Mouse (Mus musculus): ENCODE measurements around the gene Hist2h2aa2. TPM values are rescaled to one million over a fixed set of nuclear protein-coding genes. Genes with fewer than 3 reads are reported as not detected.
"Not testable (repeated sequence)": the region's sequence is repeated elsewhere in the genome, so short reads cannot be mapped to it uniquely, and the experiment has no call there.

Gene Hist2h2aa2
- polyA plus RNA-seq, 1 experiment from 2014 or later, result 52.8 TPM

GRCm38 (mm10) chr3:96230404-96230803 lies 9.7 kb downstream of the Hist2h2aa2 start:
- Histone ChIP-seq H3K9me3 (no peaks in the 10 kb centered on the region), H3K4me3 (no peak overlapping the region), H3K4me2 (no peak overlapping the region), H3K27ac (no peak overlapping the region), H3K36me3 (no peaks in the 10 kb centered on the region), H3K4me1 (peaks cover 19% of the 10 kb centered on the region), H3K9ac (no peak overlapping the region), H3K27me3 (no peaks in the 10 kb centered on the region)
- no peak for ATAC-seq (ENCODE audit: insufficient number of reproducible peaks, insufficient read depth, low FRiP score, low TSS enrichment, low read depth)
- WGBS, result 72% methylated on average over 2 of the region's 2 CpGs

DNA sequence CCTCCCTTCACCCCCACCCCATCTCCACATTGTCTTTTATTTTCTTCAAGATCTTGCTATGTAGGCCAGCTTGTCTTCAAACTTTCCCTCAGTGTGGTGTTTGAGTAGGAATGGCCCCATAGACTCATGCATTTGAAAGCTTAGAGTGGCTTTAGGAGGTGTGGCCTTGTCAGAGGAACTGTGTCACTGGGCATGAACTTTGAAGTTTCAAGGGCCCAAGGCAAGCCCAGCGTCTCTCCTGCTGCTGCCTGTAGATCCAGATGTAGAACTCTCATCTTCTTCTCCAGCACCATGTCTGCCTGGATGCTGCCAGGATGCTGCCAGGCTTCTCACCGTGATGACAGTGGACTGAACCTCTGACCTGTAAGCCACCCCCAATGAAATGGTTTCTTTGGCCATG lies 11.2 kb downstream of the Hist2h2aa2 start:
- WGBS, result 71% methylated on average over 2 of the region's 2 CpGs

DNA sequence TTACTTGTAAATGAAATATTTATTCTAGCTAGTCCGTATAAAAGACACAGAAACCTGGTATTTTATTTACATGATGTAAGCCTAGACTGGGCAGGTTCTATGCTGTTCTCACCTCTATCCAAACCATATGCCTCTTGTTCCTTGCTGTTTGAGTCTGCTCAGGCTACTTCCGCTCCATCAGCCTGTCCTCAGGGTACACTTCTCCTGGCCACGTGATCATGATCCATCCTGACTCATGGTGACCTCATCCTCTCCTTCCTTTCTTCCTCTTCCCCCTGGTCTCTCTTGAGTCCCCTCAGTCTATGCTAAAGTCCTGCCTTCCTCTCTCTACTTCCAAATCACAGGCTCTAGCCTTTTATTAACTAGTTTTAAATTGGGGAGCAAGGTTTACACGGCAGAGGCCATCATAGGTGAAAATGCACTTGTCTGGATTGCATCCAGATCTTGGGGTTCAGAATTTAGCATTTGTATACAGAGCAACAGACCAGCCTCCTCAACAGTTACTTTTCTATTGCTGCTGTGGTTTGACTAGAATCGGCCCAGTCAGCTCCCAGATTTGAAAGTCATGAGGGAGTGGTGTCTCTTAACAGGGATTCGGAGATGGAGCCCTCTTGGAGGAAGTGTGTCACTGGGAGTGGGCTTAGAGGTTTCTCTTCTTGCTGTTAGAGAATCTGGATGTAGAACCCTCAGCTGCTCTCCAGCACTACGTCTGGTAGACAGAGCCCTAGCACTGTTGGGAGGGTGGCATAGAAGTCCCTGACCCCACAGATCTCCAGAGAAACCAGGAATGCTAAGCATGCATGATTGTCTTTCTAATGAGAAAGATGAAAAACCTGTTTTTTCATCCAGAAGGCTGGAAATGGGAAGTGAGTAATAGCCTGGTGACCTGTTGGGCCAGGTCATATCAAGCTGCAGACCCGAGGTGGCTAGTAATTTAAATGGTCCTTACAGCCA lies 13.1 kb downstream of the Hist2h2aa2 start:
- H3K4me3 ChIP-seq, result no peak overlapping the region
- peaks cover 36% of the 10 kb centered on the region for H3K4me1 ChIP-seq
- H3K9ac ChIP-seq, result no peak overlapping the region
- no peaks in the 10 kb centered on the region for H3K27me3 ChIP-seq
- no peak overlapping the region for H3K4me2 ChIP-seq
- H3K36me3 ChIP-seq, result no peaks in the 10 kb centered on the region
- no peaks in the 10 kb centered on the region for H3K9me3 ChIP-seq
- ATAC-seq (ENCODE audit: insufficient number of reproducible peaks, insufficient read depth, low FRiP score, low TSS enrichment, low read depth), result no peak
- 60% methylated on average over 8 of the region's 8 CpGs for WGBS
- H3K27ac ChIP-seq, result 0 out of 2 replicates have a peak overlapping the region, but pooled peaks have one; percentile 3

More for the DNA sequence above, 11.2 kb downstream of the Hist2h2aa2 start:
- Histone ChIP-seq H3K9ac (no peak overlapping the region), H3K36me3 (no peaks in the 10 kb centered on the region), H3K4me1 (peaks cover 22% of the 10 kb centered on the region), H3K4me3 (no peak overlapping the region), H3K27me3 (no peaks in the 10 kb centered on the region), H3K9me3 (no peaks in the 10 kb centered on the region), H3K4me2 (no peak overlapping the region), H3K27ac (no peak overlapping the region)
- no peak for ATAC-seq (ENCODE audit: insufficient number of reproducible peaks, insufficient read depth, low FRiP score, low TSS enrichment, low read depth)

GRCm38 (mm10) chr3:96225421-96225820 lies 14.7 kb downstream of the Hist2h2aa2 start:
- no peaks in the 10 kb centered on the region for H3K9me3 ChIP-seq
- H3K4me2 ChIP-seq, result no peak overlapping the region
- H3K27ac ChIP-seq, result no peak overlapping the region
- H3K36me3 ChIP-seq, result no peaks in the 10 kb centered on the region
- peaks cover 43% of the 10 kb centered on the region for H3K4me1 ChIP-seq
- ATAC-seq (ENCODE audit: insufficient number of reproducible peaks, insufficient read depth, low FRiP score, low TSS enrichment, low read depth), result no peak
- no peak overlapping the region for H3K9ac ChIP-seq
- H3K27me3 ChIP-seq, result no peaks in the 10 kb centered on the region
- H3K4me3 ChIP-seq, result no peak overlapping the region
- WGBS, result 16% methylated on average over 2 of the region's 2 CpGs

DNA sequence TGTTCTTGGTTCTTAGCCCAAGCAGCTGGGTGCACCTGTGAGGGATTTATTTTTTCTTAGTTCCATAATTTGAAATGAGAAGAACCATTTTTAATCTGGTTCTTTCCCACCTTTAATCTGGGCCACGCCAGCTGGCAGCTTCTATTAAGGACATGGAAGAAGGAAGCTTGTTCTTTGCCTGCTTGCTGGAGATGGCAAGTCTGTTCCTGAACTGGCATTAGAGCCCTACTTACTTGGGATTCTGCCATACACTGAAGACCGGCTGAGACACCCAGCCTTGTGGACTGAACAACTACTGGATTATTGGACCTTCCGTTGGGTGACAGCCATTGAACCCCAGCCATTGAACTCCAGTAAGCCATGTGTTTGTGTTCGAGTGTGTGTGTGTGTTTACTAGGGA lies 17.3 kb downstream of the Hist2h2aa2 start:
- H3K36me3 ChIP-seq, result no peaks in the 10 kb centered on the region
- no peaks in the 10 kb centered on the region for H3K9me3 ChIP-seq
- no peak overlapping the region for H3K27ac ChIP-seq
- H3K4me3 ChIP-seq, result no peak overlapping the region
- WGBS, result 90% methylated on average over 4 of the region's 4 CpGs
- peak overlapping the region; percentile 86 for H3K4me2 ChIP-seq
- no peaks in the 10 kb centered on the region for H3K27me3 ChIP-seq
- peaks cover 52% of the 10 kb centered on the region for H3K4me1 ChIP-seq
- no peak overlapping the region for H3K9ac ChIP-seq
- no peak for ATAC-seq (ENCODE audit: insufficient number of reproducible peaks, insufficient read depth, low FRiP score, low TSS enrichment, low read depth)

- H3K27me3 ChIP-seq, result no peaks in the 10 kb centered on the region
- H3K27ac ChIP-seq, result peak overlapping the region; percentile 99
- H3K9me3 ChIP-seq, result no peaks in the 10 kb centered on the region
- H3K4me1 ChIP-seq, result peaks cover 45% of the 10 kb centered on the region
- H3K4me3 ChIP-seq, result peak overlapping the region; percentile 62
- no peaks in the 10 kb centered on the region for H3K36me3 ChIP-seq
- H3K4me2 ChIP-seq, result peak overlapping the region; percentile 86
- 17% methylated on average over 9 of the region's 9 CpGs for WGBS
- H3K9ac ChIP-seq, result peak overlapping the region; percentile 91
- ATAC-seq (ENCODE audit: insufficient number of reproducible peaks, insufficient read depth, low FRiP score, low TSS enrichment, low read depth), result no peak
Measured at GRCm38 (mm10) chr3:96221640-96222038, 18.4 kb downstream of the Hist2h2aa2 start.

DNA sequence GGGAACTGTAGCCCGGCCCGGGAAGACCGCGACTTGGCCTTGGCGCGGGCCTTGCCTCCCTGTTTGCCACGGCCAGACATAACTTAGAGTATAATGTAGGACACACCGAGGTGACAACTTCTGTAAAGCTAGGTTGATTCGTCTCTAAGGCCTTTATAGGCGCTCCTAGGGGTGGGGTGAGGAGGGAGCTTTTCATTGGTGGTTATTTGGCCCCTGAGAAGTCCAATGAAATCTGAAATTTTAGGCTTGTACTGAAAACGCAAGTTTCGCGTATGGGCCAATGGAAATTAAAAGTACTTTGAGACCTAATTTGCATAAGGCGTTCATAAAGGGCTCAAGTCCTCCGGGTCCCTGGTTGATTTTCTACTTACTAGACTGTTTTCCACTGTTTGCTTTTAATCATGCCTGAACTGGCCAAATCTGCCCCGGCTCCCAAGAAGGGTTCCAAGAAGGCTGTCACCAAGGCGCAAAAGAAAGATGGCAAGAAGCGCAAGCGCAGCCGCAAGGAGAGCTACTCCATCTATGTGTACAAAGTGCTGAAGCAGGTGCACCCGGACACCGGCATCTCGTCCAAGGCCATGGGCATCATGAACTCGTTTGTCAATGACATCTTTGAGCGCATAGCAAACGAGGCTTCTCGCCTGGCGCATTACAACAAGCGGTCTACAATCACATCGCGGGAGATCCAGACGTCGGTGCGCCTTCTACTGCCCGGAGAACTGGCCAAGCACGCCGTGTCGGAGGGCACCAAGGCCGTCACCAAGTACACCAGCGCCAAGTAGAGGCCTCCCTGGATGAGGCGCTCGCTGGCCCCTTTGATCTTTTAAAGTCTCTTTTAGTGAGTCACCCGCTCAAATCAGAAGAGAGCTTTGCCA lies 19.1 kb downstream of the Hist2h2aa2 start, which contains the start of the genes Hist2h2ac and Hist2h2be:
Hist2h2ac (minus strand) TSS at position 116 of the 875 bp plus-strand sequence.
Hist2h2be (plus strand) TSS at position 355 of the 875 bp plus-strand sequence.
- Histone ChIP-seq H3K27ac (peak within 1 kb of the TSS; percentile 99), H3K4me3 (peak within 1 kb of the TSS; percentile 62), H3K9ac (peak within 1 kb of the TSS; percentile 91), H3K4me1 (peaks cover 39% of the 10 kb centered on the region), H3K9me3 (no peaks in the 10 kb centered on the region), H3K27me3 (no peaks in the 10 kb centered on the region), H3K36me3 (no peaks in the 10 kb centered on the region), H3K4me2 (peak within 1 kb of the TSS; percentile 86)
- WGBS, result 2% methylated on average over 43 of the region's 43 CpGs
- ATAC-seq (ENCODE audit: insufficient number of reproducible peaks, insufficient read depth, low FRiP score, low TSS enrichment, low read depth), result peak; percentile 89

GRCm38 (mm10) chr3:96220131-96220764 lies 19.8 kb downstream of the Hist2h2aa2 start:
- Histone ChIP-seq H3K4me3 (peak overlapping the region; percentile 62), H3K4me2 (peak overlapping the region; percentile 86), H3K27ac (peak overlapping the region; percentile 99), H3K4me1 (peaks cover 32% of the 10 kb centered on the region), H3K9ac (peak overlapping the region; percentile 91)
- H3K27me3 ChIP-seq, H3K9me3 ChIP-seq, H3K36me3 ChIP-seq: not testable (repeated sequence)
- under 1% methylated on average over 39 of the region's 47 CpGs for WGBS
- ATAC-seq (ENCODE audit: insufficient number of reproducible peaks, insufficient read depth, low FRiP score, low TSS enrichment, low read depth), result peak; percentile 7; the same call in 1 of the 2 replicates

DNA sequence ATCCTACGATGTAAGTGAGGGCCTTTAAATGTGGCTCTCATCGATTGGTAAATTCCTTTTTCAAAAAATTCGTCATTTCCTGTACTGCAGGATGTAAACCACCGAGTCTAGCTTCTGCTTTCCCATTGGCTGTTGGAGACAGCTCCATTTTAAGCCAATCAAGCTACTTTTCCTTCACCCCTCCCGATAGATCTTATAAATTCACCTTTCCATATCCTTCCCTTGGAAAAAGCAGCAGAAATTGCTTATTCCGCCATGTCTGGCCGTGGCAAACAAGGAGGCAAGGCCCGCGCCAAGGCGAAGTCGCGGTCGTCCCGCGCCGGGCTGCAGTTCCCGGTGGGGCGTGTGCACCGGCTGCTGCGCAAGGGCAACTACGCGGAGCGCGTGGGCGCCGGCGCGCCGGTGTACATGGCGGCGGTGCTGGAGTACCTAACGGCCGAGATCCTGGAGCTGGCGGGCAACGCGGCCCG lies 20.4 kb downstream of the Hist2h2aa2 start, which contains the start of the genes Bola1 and Hist2h2ab:
Bola1 (minus strand) TSS at position 49 of the 470 bp plus-strand sequence.
Hist2h2ab (plus strand) TSS at position 205 of the 470 bp plus-strand sequence.
- Histone ChIP-seq H3K9ac (peak within 1 kb of the TSS; percentile 91), H3K36me3 (no peaks in the 10 kb centered on the region), H3K4me3 (peak within 1 kb of the TSS; percentile 62), H3K27me3 (no peaks in the 10 kb centered on the region), H3K4me2 (peak within 1 kb of the TSS; percentile 86), H3K9me3 (no peaks in the 10 kb centered on the region), H3K27ac (peak within 1 kb of the TSS; percentile 99), H3K4me1 (peaks cover 31% of the 10 kb centered on the region)
- peak; percentile 85 for ATAC-seq (ENCODE audit: insufficient number of reproducible peaks, insufficient read depth, low FRiP score, low TSS enrichment, low read depth)
- WGBS, result under 1% methylated on average over 37 of the region's 37 CpGs

DNA sequence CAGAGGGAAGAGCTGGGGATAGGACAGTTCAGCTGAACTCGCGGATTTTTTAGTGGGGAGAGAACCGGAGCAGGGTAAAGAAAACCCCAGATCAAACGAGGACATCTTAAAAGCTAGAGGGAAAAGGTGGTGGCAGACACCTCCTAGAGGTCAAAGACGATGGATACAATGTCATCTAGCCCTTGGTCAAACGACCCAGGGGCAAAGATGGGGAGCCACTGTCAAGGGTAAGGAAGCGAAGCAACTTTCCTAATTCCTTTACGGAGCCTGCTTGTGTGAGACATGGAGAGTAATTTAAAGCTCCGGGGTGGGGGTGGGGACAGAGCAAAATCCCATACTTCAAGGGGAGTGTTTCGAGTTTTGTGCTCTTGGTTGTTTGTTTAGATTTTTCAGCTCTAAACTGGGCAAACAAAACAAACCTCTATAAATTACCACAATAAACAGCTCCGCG lies 20.9 kb downstream of the Hist2h2aa2 start:
- 0% methylated on average over 12 of the region's 12 CpGs for WGBS
- no peaks in the 10 kb centered on the region for H3K36me3 ChIP-seq
- H3K4me2 ChIP-seq, result peak overlapping the region; percentile 86
- peak overlapping the region; percentile 91 for H3K9ac ChIP-seq
- H3K9me3 ChIP-seq, result no peaks in the 10 kb centered on the region
- ATAC-seq (ENCODE audit: insufficient number of reproducible peaks, insufficient read depth, low FRiP score, low TSS enrichment, low read depth), result no peak
- peak overlapping the region; percentile 99 for H3K27ac ChIP-seq
- H3K4me3 ChIP-seq, result peak overlapping the region; percentile 62
- H3K27me3 ChIP-seq, result no peaks in the 10 kb centered on the region
- peaks cover 31% of the 10 kb centered on the region for H3K4me1 ChIP-seq

Measured in embryonic facial prominence, embryonic 13.5 days (tissue).